Mouse (Mus musculus): ENCODE data around the gene Insyn1.

Gene Insyn1

GRCm38 (mm10) chr9:58533322-58533721 lies 44.9 kb downstream of the Insyn1 start:
- no peak for DNase-seq (ENCODE audit: extremely low spot score, low read depth, low spot score)

- peak; percentile 64 for DNase-seq (ENCODE audit: extremely low spot score, low read depth, low spot score)
These were observed 46.4 kb downstream of the Insyn1 start for GRCm38 (mm10) chr9:58534766-58535165.

GRCm38 (mm10) chr9:58535447-58536134 lies 47.2 kb downstream of the Insyn1 start:
- DNase-seq (ENCODE audit: extremely low spot score, low read depth, low spot score) = no peak

- DNase-seq (ENCODE audit: extremely low spot score, low read depth, low spot score) = no peak
These were observed 49.4 kb downstream of the Insyn1 start for GRCm38 (mm10) chr9:58537774-58538173.

- DNase-seq (ENCODE audit: extremely low spot score, low read depth, low spot score) = peak; percentile 57
These were observed 51.5 kb downstream of the Insyn1 start for GRCm38 (mm10) chr9:58539886-58540285.

GRCm38 (mm10) chr9:58541895-58542338 lies 53.5 kb downstream of the Insyn1 start:
- DNase-seq (ENCODE audit: extremely low spot score, low read depth, low spot score) = no peak

GRCm38 (mm10) chr9:58544879-58545324 lies 56.5 kb downstream of the Insyn1 start:
- no peak for DNase-seq (ENCODE audit: extremely low spot score, low read depth, low spot score)

GRCm38 (mm10) chr9:58545428-58545827 lies 57.0 kb downstream of the Insyn1 start:
- no peak for DNase-seq (ENCODE audit: extremely low spot score, low read depth, low spot score)

- DNase-seq (ENCODE audit: extremely low spot score, low read depth, low spot score) = no peak
These were observed 58.4 kb downstream of the Insyn1 start for GRCm38 (mm10) chr9:58546630-58547360.

GRCm38 (mm10) chr9:58548897-58549296 lies 60.5 kb downstream of the Insyn1 start:
- no peak for DNase-seq (ENCODE audit: extremely low spot score, low read depth, low spot score)

All from hindlimb bud, embryonic 11.5 days (tissue).